Mouse (Mus musculus) v-Abl transformed pro-B cells (cell line): ENCODE results near the gene Cdkn2b.

Source experiments
- in situ Hi-C, 2 experiments: fragments of 400-800 bp; cut with MboI; formaldehyde crosslinking; loops; one replicate each; pipeline ENCODE4 v1.15.1; 2025; ENCODE audit not compliant: unreplicated experiment in 2 of 2

Cdkn2b gene

GRCm38 (mm10) chr4:89310491-89311254, at the start of gene Cdkn2b:
Gene Cdkn2b (minus strand): TSS chr4:89311039.
- in situ Hi-C loops = loop anchor here in 1 of 2 experiments (25.0 kb wide), 2 partner anchors 202 to 377 kb away; partner anchors contain the start of gene Dmrta1

- in situ Hi-C loops = no loop called here
These were observed 49.5 kb upstream of the Cdkn2b start for GRCm38 (mm10) chr4:89360349-89360748.

GRCm38 (mm10) chr4:89359506-89359905, 48.7 kb upstream of the Cdkn2b start:
- in situ Hi-C loops = no loop called here

GRCm38 (mm10) chr4:89353935-89354334, 43.1 kb upstream of the Cdkn2b start:
- in situ Hi-C loops = no loop called here

GRCm38 (mm10) chr4:89353071-89353582, 42.3 kb upstream of the Cdkn2b start:
- in situ Hi-C loops = no loop called here

- in situ Hi-C loops = no loop called here
These were observed 40.6 kb upstream of the Cdkn2b start for GRCm38 (mm10) chr4:89351474-89351873.

GRCm38 (mm10) chr4:89350938-89351451, 40.2 kb upstream of the Cdkn2b start:
- in situ Hi-C loops = no loop called here

GRCm38 (mm10) chr4:89350391-89350790, 39.6 kb upstream of the Cdkn2b start:
- in situ Hi-C loops = no loop called here

GRCm38 (mm10) chr4:89348842-89349241, 38.0 kb upstream of the Cdkn2b start:
- in situ Hi-C loops = no loop called here

- in situ Hi-C loops = loop anchor here in 1 of 2 experiments (25.0 kb wide), 2 partner anchors 199 to 374 kb away; partner anchors contain the start of gene Dmrta1
These were observed 2.6 kb upstream of the Cdkn2b start for GRCm38 (mm10) chr4:89313461-89313860.

- in situ Hi-C loops = loop anchor here in 1 of 2 experiments (25.0 kb wide), 2 partner anchors 202 to 377 kb away; partner anchors contain the start of gene Dmrta1
These were observed 843 bp downstream of the Cdkn2b start for GRCm38 (mm10) chr4:89309996-89310395.

- in situ Hi-C loops = loop anchor here in 1 of 2 experiments (25.0 kb wide), 2 partner anchors 204 to 379 kb away; partner anchors contain the start of gene Dmrta1
These were observed 2.8 kb downstream of the Cdkn2b start for GRCm38 (mm10) chr4:89308001-89308400.

- in situ Hi-C loops = loop anchor here in 1 of 2 experiments (25.0 kb wide), 2 partner anchors 205 to 380 kb away; partner anchors contain the start of gene Dmrta1
These were observed 4.0 kb downstream of the Cdkn2b start for GRCm38 (mm10) chr4:89306798-89307365.

GRCm38 (mm10) chr4:89305691-89306090, 5.1 kb downstream of the Cdkn2b start:
- in situ Hi-C loops = loop anchor here in 1 of 2 experiments (25.0 kb wide), 2 partner anchors 207 to 382 kb away; partner anchors contain the start of gene Dmrta1

GRCm38 (mm10) chr4:89303281-89303995, 7.4 kb downstream of the Cdkn2b start:
- in situ Hi-C loops = loop anchor here in 1 of 2 experiments (25.0 kb wide), 2 partner anchors 209 to 384 kb away; partner anchors contain the start of gene Dmrta1

GRCm38 (mm10) chr4:89302129-89302528, 8.7 kb downstream of the Cdkn2b start:
- in situ Hi-C loops = loop anchor here in 1 of 2 experiments (25.0 kb wide), 2 partner anchors 210 to 385 kb away; partner anchors contain the start of gene Dmrta1

GRCm38 (mm10) chr4:89299721-89300120, 11.1 kb downstream of the Cdkn2b start:
- in situ Hi-C loops = loop anchor here (25.0 kb wide), 5 partner anchors 137 to 587 kb away; partner anchors contain the start of genes Dmrta1 (in 2 of the 2), Gm26566 (in 1 of the 2), Ifna1 (in 1 of the 2) and Klhl9 (in 1 of the 2)

- in situ Hi-C loops = loop anchor here in 1 of 2 experiments (25.0 kb wide), 5 partner anchors 133 to 583 kb away; partner anchors contain the start of genes Dmrta1, Gm26566, Ifna1 and Klhl9
These were observed 15.2 kb downstream of the Cdkn2b start for GRCm38 (mm10) chr4:89295441-89296220.
